Mouse (Mus musculus): Measurements from ENCODE around the gene Scn1b.

Scn1b gene

GRCm38 (mm10) chr7:31117465-31117864 is 9.3 kb downstream of the Scn1b start:
- intact Hi-C loops (cut with DNase I), result no loop called here

DNA sequence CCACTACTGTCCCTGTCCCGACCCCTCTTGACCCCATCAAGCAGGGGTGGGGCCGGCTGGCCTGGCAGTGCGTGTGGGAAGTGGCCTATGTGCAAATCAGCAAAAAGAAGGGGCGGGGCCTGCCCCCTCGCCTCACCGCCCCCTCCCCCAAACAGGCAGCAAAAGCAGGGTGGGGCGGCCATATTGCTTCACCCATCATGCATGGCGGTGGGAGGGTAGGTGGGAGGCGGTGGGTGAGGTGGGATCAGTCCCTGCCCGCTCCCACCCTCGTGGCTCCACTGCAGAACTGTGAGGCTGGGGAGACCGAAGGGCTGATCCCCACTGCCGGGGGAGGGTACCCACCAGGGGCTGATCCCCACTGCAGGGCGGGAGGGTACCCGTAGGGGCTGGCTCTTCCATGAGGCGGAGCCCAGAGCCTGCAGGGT is 10.1 kb downstream of the Scn1b start:
- intact Hi-C loops (cut with DNase I), result no loop called here

DNA sequence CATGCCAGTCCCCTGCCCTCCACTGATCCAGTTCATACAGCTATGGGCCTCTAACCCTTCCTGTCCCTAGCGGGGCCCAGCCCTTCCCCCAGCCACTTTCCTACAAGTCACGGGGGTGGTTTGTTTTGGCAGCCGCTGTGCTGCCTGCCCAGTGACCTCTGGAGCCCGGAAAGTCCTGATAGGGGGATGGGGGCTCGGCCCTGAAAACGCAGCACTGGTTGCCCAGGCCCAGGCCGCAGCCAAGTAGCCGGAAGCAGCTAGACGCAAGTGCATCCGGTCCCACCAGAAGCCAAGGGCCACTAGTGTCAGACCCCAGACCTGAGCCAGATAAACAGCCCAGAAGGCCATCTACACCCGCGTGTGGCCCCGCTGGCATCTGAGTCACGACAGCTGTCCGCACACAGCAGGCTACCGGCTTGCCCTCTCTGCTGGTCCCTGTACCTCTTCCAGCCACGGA is 11.2 kb downstream of the Scn1b start:
- intact Hi-C loops (cut with DNase I), result no loop called here

- intact Hi-C loops (cut with DNase I), result no loop called here
Measured at GRCm38 (mm10) chr7:31115182-31115581, 11.6 kb downstream of the Scn1b start, which contains the start of gene Hpn. Gene Hpn (minus strand): TSS chr7:31115290.

DNA sequence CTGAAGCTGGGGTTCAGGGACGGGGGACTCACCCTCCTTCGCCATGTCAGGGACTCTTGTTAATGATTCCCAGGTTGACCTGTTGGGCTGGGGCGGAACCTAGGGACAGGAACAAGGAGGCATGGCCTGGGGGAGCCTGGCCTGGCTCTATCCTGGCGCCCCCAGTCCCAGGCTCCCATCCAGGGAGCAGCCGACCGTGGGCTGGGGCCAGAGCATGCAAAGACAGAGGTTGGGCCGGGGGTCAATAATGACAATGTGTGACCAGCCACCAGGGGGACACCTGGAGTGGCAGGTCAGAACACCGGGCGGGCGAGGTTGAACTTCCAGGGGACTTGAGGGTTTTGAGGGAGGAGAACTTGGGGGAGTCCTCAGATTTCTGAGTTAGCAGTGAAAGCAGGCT is 12.2 kb downstream of the Scn1b start:
- intact Hi-C loops (cut with DNase I), result no loop called here

DNA sequence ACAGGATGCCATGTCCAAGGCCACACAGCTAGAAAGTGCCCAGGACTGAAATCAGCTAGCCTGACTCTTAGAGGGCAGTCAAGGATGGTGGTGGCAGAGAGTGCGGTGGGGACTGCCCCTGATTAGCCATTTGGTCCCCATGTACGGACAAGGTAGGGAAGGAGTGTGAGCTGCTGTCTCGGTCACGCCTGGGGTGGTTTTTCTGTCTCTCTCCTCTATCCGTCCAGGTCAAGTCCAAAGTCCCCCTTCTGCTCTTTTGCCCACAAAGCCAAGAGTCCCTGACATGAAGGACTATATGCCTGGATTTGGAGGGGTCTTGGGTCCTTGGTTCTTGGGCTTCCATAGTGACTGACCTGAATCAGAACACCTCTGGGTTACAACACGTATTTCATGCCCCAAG is 13.0 kb downstream of the Scn1b start:
- intact Hi-C loops (cut with DNase I), result no loop called here

- intact Hi-C loops (cut with DNase I), result no loop called here
Measured at GRCm38 (mm10) chr7:31112036-31112435, 14.8 kb downstream of the Scn1b start.

DNA sequence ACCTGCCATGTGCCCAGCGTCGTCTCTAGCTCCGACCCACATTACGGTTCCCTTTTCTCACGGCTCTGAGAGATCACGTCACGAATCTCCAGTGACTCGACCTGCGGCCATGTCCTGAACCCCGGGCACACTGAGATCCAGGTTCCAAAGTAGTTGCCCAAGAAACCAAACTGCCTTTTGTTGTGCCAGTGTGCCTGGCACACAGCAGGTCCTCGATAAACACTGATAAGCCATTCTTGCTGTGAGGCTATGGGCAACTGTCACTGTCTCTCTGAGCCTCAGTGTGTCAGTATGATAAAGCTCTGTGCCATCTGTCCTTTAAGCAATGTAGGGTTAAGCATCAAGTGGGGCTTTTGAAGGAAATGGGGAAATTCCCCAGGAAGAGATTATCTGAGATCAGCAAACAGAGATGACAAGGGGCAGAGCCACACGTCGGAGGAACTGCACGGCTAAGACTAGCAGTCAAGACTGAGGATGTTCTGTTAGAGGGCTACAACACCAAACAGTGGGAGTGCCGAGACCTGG is 15.9 kb downstream of the Scn1b start:
- intact Hi-C loops (cut with DNase I), result no loop called here

- intact Hi-C loops (cut with DNase I), result no loop called here
Measured at GRCm38 (mm10) chr7:31109796-31110195, 17.0 kb downstream of the Scn1b start.

DNA sequence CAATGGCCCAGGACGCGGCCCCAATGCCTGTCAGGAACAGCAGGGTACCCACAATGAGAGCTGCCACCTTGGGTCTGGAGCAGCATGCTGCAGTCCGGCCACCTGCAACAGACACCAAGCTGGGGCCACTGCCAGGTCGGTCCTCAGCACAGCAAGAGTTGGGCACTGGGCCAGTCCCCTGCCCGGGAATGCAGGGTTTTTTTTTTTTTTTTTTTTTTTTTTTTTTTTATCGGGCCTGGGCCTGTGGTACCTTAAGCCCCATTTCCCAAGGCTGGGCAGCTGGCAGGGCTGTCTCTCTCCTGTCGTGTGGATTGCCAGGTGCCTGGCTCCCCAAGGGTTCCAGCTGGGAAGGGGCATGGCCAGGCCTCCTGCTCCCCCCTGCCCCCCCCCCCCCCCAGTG is 17.7 kb downstream of the Scn1b start:
- intact Hi-C loops (cut with DNase I), result no loop called here

GRCm38 (mm10) chr7:31107781-31108180 is 19.0 kb downstream of the Scn1b start:
- intact Hi-C loops (cut with DNase I), result no loop called here

DNA sequence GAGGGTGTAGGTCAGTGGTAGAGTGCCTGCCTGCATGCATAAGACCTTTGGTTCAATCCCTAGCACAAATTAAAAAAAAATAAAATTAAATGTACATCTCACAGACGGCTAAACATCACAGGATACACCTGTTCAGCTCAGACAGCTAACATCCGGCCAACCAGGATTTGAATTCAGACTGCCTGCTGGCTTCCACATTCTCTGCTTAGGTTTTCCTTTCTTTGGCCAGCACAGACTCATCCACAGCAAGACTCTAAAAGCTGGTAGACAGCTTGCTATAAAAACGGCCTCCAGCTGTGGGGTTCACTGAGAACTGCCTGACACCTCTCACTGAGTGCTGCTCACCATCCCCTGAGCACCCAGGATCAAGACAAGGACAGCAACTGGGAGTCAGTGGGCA is 20.6 kb downstream of the Scn1b start:
- intact Hi-C loops (cut with DNase I), result no loop called here

- intact Hi-C loops (cut with DNase I), result loop anchor here (2.0 kb wide), 1 partner anchor 72 kb away; no protein-coding TSS in a partner anchor
Measured at GRCm38 (mm10) chr7:31105061-31105768, 21.6 kb downstream of the Scn1b start.

- intact Hi-C loops (cut with DNase I), result loop anchor here (5.0 kb wide), 2 partner anchors 37 to 62 kb away; no protein-coding TSS in a partner anchor
Measured at GRCm38 (mm10) chr7:31100786-31101185, 26.0 kb downstream of the Scn1b start.

DNA sequence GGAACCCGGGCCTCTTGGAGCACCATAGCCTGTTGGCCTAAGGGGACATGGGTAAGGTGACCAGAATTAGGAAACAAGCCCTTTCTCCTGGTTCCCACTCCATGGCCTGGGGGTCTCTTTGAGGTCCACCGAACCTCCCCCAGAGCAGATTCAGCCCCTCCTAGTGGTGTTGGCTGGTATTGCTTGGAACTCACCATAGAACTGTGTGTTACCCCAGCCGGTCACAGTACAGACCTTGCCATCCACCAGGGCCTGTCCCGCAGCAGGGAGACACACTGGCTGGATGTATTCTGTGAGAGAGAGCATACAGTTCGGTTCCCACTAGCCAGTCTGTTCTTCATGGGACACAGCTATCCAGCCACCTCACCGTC is 27.2 kb downstream of the Scn1b start:
- intact Hi-C loops (cut with DNase I), result loop anchor here (5.0 kb wide), 1 partner anchor 42 kb away; the partner anchor contains the start of genes Fxyd1 and Lgi4

GRCm38 (mm10) chr7:31098697-31099611 is 27.8 kb downstream of the Scn1b start:
- intact Hi-C loops (cut with DNase I), result loop anchor here (5.0 kb wide), 1 partner anchor 42 kb away; the partner anchor contains the start of genes Fxyd1 and Lgi4

- intact Hi-C loops (cut with DNase I), result loop anchor here (5.0 kb wide), 1 partner anchor 40 kb away; the partner anchor contains the start of genes Fxyd1 and Lgi4
Measured at GRCm38 (mm10) chr7:31097583-31098248, 29.1 kb downstream of the Scn1b start.

GRCm38 (mm10) chr7:31096892-31097564 is 29.8 kb downstream of the Scn1b start:
- intact Hi-C loops (cut with DNase I), result loop anchor here (5.0 kb wide), 1 partner anchor 40 kb away; the partner anchor contains the start of genes Fxyd1 and Lgi4

GRCm38 (mm10) chr7:31094774-31095501 is 31.9 kb downstream of the Scn1b start:
- intact Hi-C loops (cut with DNase I), result loop anchor here (5.0 kb wide), 2 partner anchors 38 to 228 kb away; partner anchors contain the start of genes Fxyd1 and Lgi4

GRCm38 (mm10) chr7:31089721-31090120 is 37.1 kb downstream of the Scn1b start:
- intact Hi-C loops (cut with DNase I), result loop anchor here (5.0 kb wide), 1 partner anchor 222 kb away; no protein-coding TSS in a partner anchor

Measured in adrenal gland (tissue).